Mouse (Mus musculus) liver, embryonic 11.5 days (tissue): ENCODE measurements around the gene Tcaf2. TPM values are rescaled to one million over a fixed set of nuclear protein-coding genes. Genes with fewer than 3 reads are reported as not detected.

Source experiments
- ATAC-seq: fragments of 200-750 bp; cut with Nextera tagmentation; replicated peaks from 2 replicates; pipeline ENCODE4 v1.8.0; 2017; ENCODE audit warnings: moderate number of reproducible peaks, mild to moderate bottlenecking, moderate TSS enrichment, moderate library complexity; ENCODE audit not compliant: low FRiP score
- DNase-seq: peaks from one replicate; pipeline ENCODE4 v3.0.0-alpha.2; 2017; ENCODE audit warnings: low spot score
- H3K27ac ChIP-seq: fragments of 300-500 bp; sonication (generic); 2 replicates; pipeline ENCODE4 v1.5.1; 2014; ENCODE audit warnings: mild to moderate bottlenecking, low read depth, low read length, control low read depth
- H3K27me3 ChIP-seq: fragments of 300-500 bp; sonication (generic); replicated peaks from 2 replicates; pipeline ENCODE4 v1.6.1; 2014; ENCODE audit warnings: low read length, mixed read lengths; ENCODE audit not compliant: control insufficient read depth, insufficient read depth
- H3K36me3 ChIP-seq: fragments of 300-500 bp; sonication (generic); 2 replicates; pipeline ENCODE4 v1.6.1; 2014; ENCODE audit warnings: mild to moderate bottlenecking, low read length, moderate library complexity, mixed read lengths; ENCODE audit not compliant: control insufficient read depth, insufficient read depth
- H3K4me1 ChIP-seq: fragments of 300-500 bp; sonication (generic); replicated peaks from 2 replicates; pipeline ENCODE4 v1.6.1; 2014; ENCODE audit warnings: low read length, mixed read lengths; ENCODE audit not compliant: control insufficient read depth, insufficient read depth
- H3K4me2 ChIP-seq: fragments of 300-500 bp; sonication (generic); 2 replicates; pipeline ENCODE4 v1.6.1; 2014; ENCODE audit warnings: mild to moderate bottlenecking, control low read depth, moderate library complexity
- H3K4me3 ChIP-seq: fragments of 300-500 bp; sonication (generic); 2 replicates; pipeline ENCODE4 v1.5.1; 2014; ENCODE audit warnings: low read depth, low read length, control low read depth
- H3K9ac ChIP-seq: fragments of 300-500 bp; sonication (generic); 2 replicates; pipeline ENCODE4 v1.6.1; 2014; ENCODE audit warnings: low read depth, low read length, control low read depth
- H3K9me3 ChIP-seq: fragments of 300-500 bp; sonication (generic); 2 replicates; pipeline ENCODE4 v1.6.1; 2016; ENCODE audit warnings: low read length, inconsistent platforms, mixed read lengths; ENCODE audit not compliant: control insufficient read depth
- WGBS: fragments of 180-500 bp; shearing (Covaris S2); extraction: QIAGEN DNeasy Blood & Tissue Kit; methylation state at CpG from one replicate; pipeline ENCODE4 v1.1.7; 2014; 5-methylcytosine and 5-hydroxymethylcytosine counted together
- polyA plus RNA-seq: library from polyadenylated mRNA; unstranded; fragments of >200 nt; fragmentation: Nextera tagmentation; extraction: Ambion mirVana; gene quantifications from 2 replicates; pipeline ENCODE4 v1.2.1, GENCODE M21; 2014

Gene Tcaf2
- polyA plus RNA-seq, 1 experiment from 2014 or later = 0.55 TPM

DNA sequence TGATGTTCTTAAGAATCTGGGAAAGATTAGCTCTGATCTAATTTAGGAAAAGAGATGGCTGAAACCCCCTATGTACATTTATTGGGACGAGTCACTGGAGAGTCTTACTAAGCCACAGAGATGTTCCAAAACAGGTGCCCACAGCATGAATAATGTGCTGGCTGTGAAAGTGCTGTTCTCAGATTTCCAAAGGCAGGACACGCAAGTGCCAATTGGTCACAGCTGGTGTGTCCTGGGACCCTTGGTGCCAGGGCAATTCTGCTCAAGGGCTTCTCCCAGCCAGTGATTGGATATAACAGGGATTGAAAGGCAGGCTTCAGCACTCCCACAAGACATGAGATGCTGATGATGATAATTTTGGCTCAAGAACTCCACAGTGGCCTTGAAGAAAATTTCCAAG is 16.7 kb upstream of the Tcaf2 start:
- H3K9me3 ChIP-seq = no peaks in the 10 kb centered on the region
- no peak for ATAC-seq

DNA sequence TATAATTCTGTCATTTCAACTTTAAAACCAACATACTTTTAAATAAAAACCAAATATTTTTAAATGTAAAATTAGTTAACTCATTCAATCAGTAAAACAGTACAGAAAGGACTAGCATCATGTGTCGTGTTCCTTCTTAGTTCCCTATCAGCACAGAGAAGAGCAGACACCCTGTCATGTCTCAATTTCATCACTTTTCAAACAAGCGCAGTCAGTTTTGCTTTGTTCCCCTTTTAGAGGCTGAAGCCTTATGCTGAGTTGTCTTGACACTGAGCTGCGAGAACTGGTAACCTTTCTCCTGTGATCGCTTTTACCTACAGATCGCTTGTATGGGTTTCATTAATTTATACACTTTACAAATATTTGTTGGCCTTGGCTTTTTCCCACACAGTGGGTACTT is 10.7 kb downstream of the Tcaf2 start:
- no peaks in the 10 kb centered on the region for H3K4me1 ChIP-seq
- no peak overlapping the region for H3K9ac ChIP-seq
- 73% methylated on average over 5 of the region's 5 CpGs for WGBS
- no peak for DNase-seq
- ATAC-seq = no peak
- no peak overlapping the region for H3K27ac ChIP-seq
- H3K9me3 ChIP-seq = no peaks in the 10 kb centered on the region
- H3K4me3 ChIP-seq = no peak overlapping the region
- H3K36me3 ChIP-seq = no peaks in the 10 kb centered on the region
- H3K4me2 ChIP-seq = no peak overlapping the region
- no peaks in the 10 kb centered on the region for H3K27me3 ChIP-seq

More for the DNA sequence above, 16.7 kb upstream of the Tcaf2 start:
- DNase-seq = no peak
- no peaks in the 10 kb centered on the region for H3K36me3 ChIP-seq
- H3K27ac ChIP-seq = no peak overlapping the region
- no peak overlapping the region for H3K9ac ChIP-seq
- no peaks in the 10 kb centered on the region for H3K27me3 ChIP-seq
- 64% methylated on average over 2 of the region's 2 CpGs for WGBS
- no peak overlapping the region for H3K4me3 ChIP-seq
- no peak overlapping the region for H3K4me2 ChIP-seq
- no peaks in the 10 kb centered on the region for H3K4me1 ChIP-seq

DNA sequence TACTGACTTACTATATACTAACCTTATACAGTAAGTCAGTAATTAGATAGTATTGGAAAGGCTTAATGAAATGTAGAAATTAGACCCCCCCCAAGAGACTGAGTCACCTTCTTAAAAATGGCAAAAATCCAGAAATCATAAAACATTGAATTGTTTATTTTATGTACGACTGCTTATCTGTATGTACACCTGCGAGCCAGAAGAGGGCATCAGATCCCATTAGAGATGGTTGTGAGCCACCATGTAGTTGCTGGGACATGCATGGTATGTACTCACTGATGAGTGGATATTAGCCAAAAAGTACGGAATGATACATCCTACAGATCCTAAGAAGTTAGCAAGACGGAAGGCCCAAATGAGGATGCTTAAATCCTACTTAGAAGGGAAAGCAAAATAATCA is 13.7 kb downstream of the Tcaf2 start:
- Histone ChIP-seq H3K27ac (no peak overlapping the region), H3K9me3 (no peaks in the 10 kb centered on the region), H3K4me1 (no peaks in the 10 kb centered on the region), H3K9ac (no peak overlapping the region), H3K4me2 (no peak overlapping the region), H3K4me3 (no peak overlapping the region), H3K36me3 (no peaks in the 10 kb centered on the region), H3K27me3 (no peaks in the 10 kb centered on the region)
- DNase-seq = no peak
- WGBS = 69% methylated on average over 4 of the region's 4 CpGs
- ATAC-seq = no peak

DNA sequence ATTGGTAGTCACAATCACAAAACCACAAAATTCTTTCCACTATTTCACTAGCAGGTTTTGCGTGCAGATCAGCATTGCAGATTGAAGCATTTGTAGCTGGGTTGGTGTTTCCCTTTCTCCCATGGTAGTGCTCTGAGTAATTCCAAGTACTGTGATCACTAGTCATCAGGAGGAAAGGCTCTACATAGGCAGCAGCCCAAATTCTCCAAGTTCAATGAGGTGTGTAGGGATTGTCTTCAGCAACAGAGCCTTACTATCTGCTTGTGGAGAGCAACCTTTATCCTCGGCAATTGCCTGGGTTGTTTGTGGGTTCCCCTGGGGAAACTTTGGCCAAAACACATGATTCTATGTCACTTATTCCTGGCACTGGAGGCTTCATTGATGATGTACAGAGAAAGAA is 28.1 kb downstream of the Tcaf2 start:
- Histone ChIP-seq H3K27ac (no peak overlapping the region), H3K4me2 (no peak overlapping the region), H3K4me3 (no peak overlapping the region), H3K9ac (no peak overlapping the region), H3K27me3 (no peaks in the 10 kb centered on the region), H3K4me1 (no peaks in the 10 kb centered on the region), H3K9me3 (no peaks in the 10 kb centered on the region), H3K36me3 (no peaks in the 10 kb centered on the region)
- ATAC-seq = no peak
- WGBS = 89% methylated on average over 2 of the region's 2 CpGs
- DNase-seq = no peak

DNA sequence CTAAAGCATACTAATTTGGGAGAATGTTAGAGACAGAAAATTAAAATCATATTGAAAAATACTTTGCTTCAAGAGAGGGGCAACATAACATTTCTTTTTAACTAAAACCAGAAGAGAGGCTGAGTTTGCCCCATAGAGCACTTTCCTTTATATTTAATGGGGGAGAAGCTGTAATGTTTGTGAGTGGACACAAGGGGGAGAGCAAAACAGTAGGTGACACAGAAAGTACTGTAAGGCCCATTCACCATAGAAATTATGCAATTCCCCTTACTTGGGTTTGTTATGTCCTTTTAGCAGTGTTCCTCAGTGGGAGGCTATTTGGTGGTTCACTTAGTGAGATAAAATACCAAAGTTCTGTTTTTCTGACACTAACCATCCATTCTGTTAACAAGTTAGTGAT is 32.8 kb downstream of the Tcaf2 start:
- no peak overlapping the region for H3K4me2 ChIP-seq
- H3K9ac ChIP-seq = no peak overlapping the region
- no peaks in the 10 kb centered on the region for H3K27me3 ChIP-seq
- no peak for DNase-seq
- H3K9me3 ChIP-seq = no peaks in the 10 kb centered on the region
- H3K4me3 ChIP-seq = no peak overlapping the region
- no peak for ATAC-seq
- no peak overlapping the region for H3K27ac ChIP-seq
- H3K4me1 ChIP-seq = no peaks in the 10 kb centered on the region
- H3K36me3 ChIP-seq = no peaks in the 10 kb centered on the region

DNA sequence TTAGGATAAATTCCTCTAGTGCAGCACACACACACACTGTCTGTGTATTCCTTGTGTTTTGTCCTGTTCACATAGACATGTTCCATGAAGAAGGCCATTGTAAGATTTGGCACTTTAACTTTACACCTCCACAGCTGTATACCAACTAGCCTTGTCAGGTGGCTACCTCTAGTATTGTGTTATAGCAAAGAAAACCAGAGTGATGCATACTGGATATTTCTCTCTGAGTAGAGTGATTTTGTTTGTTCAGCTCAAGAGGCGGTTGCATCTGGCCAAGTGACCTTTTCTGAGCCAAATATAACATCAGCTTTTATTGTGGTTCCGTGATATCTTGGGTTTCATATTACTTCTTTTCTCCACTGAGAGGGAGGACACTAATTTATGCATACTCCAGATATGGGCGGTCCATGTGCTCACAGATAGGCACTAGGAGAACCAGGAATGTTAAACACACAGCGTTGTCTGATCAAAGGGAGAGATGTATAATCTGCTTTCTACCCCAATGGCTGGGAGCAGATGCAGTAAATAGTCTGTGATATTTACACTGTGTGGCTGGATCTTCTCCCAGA is 34.0 kb downstream of the Tcaf2 start:
- no peak for DNase-seq
- Histone ChIP-seq H3K36me3 (no peaks in the 10 kb centered on the region), H3K9me3 (no peaks in the 10 kb centered on the region), H3K4me1 (no peaks in the 10 kb centered on the region), H3K4me3 (no peak overlapping the region), H3K27ac (no peak overlapping the region), H3K27me3 (no peaks in the 10 kb centered on the region), H3K4me2 (no peak overlapping the region), H3K9ac (no peak overlapping the region)
- no peak for ATAC-seq
- 56% methylated on average over 4 of the region's 4 CpGs for WGBS

DNA sequence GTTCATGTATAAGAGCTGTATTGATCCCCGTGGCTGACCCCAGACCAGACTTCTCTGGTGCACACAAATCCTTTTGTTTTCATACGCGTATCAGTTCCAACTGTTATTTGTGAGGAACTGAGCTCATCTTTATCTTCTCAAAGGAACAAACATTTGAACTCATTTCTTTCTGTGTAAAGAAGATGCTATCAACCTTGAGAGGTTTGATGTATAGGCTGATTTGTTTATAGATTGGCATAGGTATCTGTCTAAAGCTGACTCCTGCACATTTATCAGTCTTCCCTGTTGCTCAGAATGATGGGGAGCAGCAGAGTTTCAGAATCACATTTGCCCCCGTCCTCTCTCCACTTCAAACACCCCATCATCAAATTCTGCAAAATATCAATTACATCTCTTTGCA is 47.5 kb downstream of the Tcaf2 start, which contains the start of gene Tcaf3:
Tcaf3 (minus strand) TSS at position 101 of the 400 bp plus-strand sequence.
- Histone ChIP-seq H3K4me1 (no peaks in the 10 kb centered on the region), H3K4me3 (no peak within 1 kb of the TSS), H3K4me2 (no peak within 1 kb of the TSS), H3K9me3 (no peaks in the 10 kb centered on the region), H3K27me3 (no peaks in the 10 kb centered on the region), H3K27ac (no peak within 1 kb of the TSS), H3K9ac (no peak within 1 kb of the TSS), H3K36me3 (no peaks in the 10 kb centered on the region)
- WGBS = 71% methylated on average over 4 of the region's 4 CpGs
- ATAC-seq = no peak
- no peak for DNase-seq

DNA sequence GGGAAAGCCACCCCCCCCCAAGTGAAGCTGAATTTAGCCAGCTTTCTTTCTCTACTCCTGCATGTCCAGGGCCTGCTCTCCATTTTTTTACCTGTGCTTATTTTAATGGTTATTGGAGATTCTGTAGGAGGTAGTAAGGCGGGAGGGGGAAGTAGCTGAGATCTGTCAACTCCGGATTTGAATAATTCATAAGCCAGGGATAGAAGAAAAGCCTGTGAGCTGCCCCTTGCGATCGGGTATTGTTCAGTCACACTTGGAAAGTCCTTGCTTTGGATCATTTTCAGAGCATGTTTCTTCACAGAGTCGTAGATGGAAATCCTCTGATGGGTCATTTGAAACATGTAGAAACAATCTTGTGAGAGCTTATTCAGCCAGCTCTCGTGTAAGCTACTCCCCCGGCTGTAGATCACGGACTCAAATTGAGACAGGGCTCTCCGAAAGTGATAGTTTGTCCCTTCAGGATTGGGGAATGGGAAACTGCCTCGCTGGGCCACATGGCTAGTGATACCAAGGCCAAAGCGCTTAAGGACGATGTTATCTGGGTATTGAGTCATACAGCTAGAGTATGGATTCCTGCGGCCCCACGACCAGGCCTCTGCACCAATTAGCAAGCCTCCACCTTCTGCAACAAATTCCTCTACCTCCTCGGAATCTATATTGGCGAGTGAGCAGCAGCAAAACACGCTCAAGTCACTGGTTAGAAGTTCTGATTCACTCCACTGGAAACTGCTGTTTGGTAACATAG is 51.7 kb downstream of the Tcaf2 start:
- no peak overlapping the region for H3K9ac ChIP-seq
- no peaks in the 10 kb centered on the region for H3K4me1 ChIP-seq
- no peak overlapping the region for H3K4me3 ChIP-seq
- H3K27me3 ChIP-seq = no peaks in the 10 kb centered on the region
- ATAC-seq (no peak), DNase-seq (no peak)
- H3K36me3 ChIP-seq = no peaks in the 10 kb centered on the region
- H3K4me2 ChIP-seq = no peak overlapping the region
- no peaks in the 10 kb centered on the region for H3K9me3 ChIP-seq
- 73% methylated on average over 17 of the region's 17 CpGs for WGBS
- H3K27ac ChIP-seq = no peak overlapping the region

DNA sequence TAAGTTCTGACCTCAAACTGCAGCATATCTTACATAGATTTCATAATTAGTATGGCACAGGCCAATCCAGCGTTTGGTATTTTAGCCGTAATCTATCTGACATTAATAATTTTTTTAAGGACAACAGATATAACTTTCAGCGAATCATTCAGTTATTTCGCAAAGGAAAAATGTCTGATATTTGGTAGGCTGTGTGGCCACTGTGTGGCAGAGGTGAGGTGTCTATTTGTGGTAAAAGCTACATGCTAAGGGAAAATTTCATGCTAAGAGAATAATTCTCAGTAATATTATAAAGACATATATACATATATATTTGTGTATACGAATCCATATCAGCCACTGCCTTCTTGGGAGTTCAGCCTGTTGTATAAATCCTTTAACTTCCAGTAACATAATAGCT is 58.5 kb downstream of the Tcaf2 start:
- Histone ChIP-seq H3K4me3 (no peak overlapping the region), H3K36me3 (no peaks in the 10 kb centered on the region), H3K4me1 (no peaks in the 10 kb centered on the region), H3K9ac (no peak overlapping the region), H3K9me3 (no peaks in the 10 kb centered on the region), H3K4me2 (no peak overlapping the region), H3K27ac (no peak overlapping the region), H3K27me3 (no peaks in the 10 kb centered on the region)
- ATAC-seq (no peak), DNase-seq (no peak)
- 71% methylated on average over 5 of the region's 5 CpGs for WGBS
